Mouse (Mus musculus) embryonic facial prominence, embryonic 10.5 days (tissue): ENCODE data around the gene Hpn. TPM values are rescaled to one million over a fixed set of nuclear protein-coding genes. Genes with fewer than 3 reads are reported as not detected.

Source experiments
- DNase-seq: peaks from one replicate; pipeline ENCODE4 v3.0.0-alpha.2; 2017; ENCODE audit warnings: low spot score
- H3K27ac ChIP-seq: fragments of 300-500 bp; sonication (generic); replicated peaks from 2 replicates; pipeline ENCODE4 v1.5.1; 2016; ENCODE audit warnings: mild to moderate bottlenecking
- H3K27me3 ChIP-seq: fragments of 300-500 bp; sonication (generic); replicated peaks from 2 replicates; pipeline ENCODE4 v1.6.1; 2016; ENCODE audit warnings: low read depth, mild to moderate bottlenecking; ENCODE audit not compliant: poor library complexity, severe bottlenecking
- H3K36me3 ChIP-seq: fragments of 300-500 bp; sonication (generic); replicated peaks from 2 replicates; pipeline ENCODE4 v1.6.1; 2016; ENCODE audit warnings: mild to moderate bottlenecking, moderate library complexity
- H3K4me1 ChIP-seq: fragments of 300-500 bp; sonication (generic); 2 replicates; pipeline ENCODE4 v1.6.1; 2016
- H3K4me3 ChIP-seq: fragments of 300-500 bp; sonication (generic); 2 replicates; pipeline ENCODE4 v1.5.1; 2016; ENCODE audit warnings: mild to moderate bottlenecking, moderate library complexity
- H3K9me3 ChIP-seq: fragments of 300-500 bp; sonication (generic); 2 replicates; pipeline ENCODE4 v1.6.1; 2016; ENCODE audit warnings: mild to moderate bottlenecking
- WGBS: fragments of 180-500 bp; shearing (Covaris S2); methylation state at CpG from one replicate; pipeline ENCODE4 v1.1.7; 2016; 5-methylcytosine and 5-hydroxymethylcytosine counted together
- polyA plus RNA-seq: library from polyadenylated mRNA; unstranded; fragments of >200 nt; fragmentation: Nextera tagmentation; extraction: Ambion mirVana; gene quantifications from 2 replicates; pipeline ENCODE4 v1.2.1, GENCODE M21; 2016

The Hpn gene
- polyA plus RNA-seq, 1 experiment from 2014 or later = 4.0 TPM

- Histone ChIP-seq H3K4me1 (peaks cover 18% of the 10 kb centered on the region), H3K27ac (peak overlapping the region; percentile 30; the same call in 1 of the 2 replicates), H3K4me3 (no peak overlapping the region), H3K9me3 (no peaks in the 10 kb centered on the region), H3K27me3 (no peaks in the 10 kb centered on the region), H3K36me3 (no peaks in the 10 kb centered on the region)
- 54% methylated on average over 9 of the region's 9 CpGs for WGBS
- no peak for DNase-seq
Measured at GRCm38 (mm10) chr7:31072326-31072725, 42.8 kb downstream of the Hpn start.

GRCm38 (mm10) chr7:31070324-31070723, 44.8 kb downstream of the Hpn start:
- WGBS = 88% methylated on average over 6 of the region's 6 CpGs
- Histone ChIP-seq H3K36me3 (no peaks in the 10 kb centered on the region), H3K4me3 (no peak overlapping the region), H3K27me3 (no peaks in the 10 kb centered on the region), H3K4me1 (peaks cover 11% of the 10 kb centered on the region), H3K27ac (no peak overlapping the region), H3K9me3 (no peaks in the 10 kb centered on the region)
- no peak for DNase-seq

GRCm38 (mm10) chr7:31069491-31069890, 45.6 kb downstream of the Hpn start:
- DNase-seq = no peak
- Histone ChIP-seq H3K27me3 (no peaks in the 10 kb centered on the region), H3K9me3 (no peaks in the 10 kb centered on the region), H3K27ac (no peak overlapping the region), H3K4me1 (peaks cover 11% of the 10 kb centered on the region), H3K4me3 (no peak overlapping the region), H3K36me3 (no peaks in the 10 kb centered on the region)
- 88% methylated on average over 14 of the region's 14 CpGs for WGBS

GRCm38 (mm10) chr7:31067836-31068235, 47.3 kb downstream of the Hpn start:
- H3K27ac ChIP-seq = no peak overlapping the region

GRCm38 (mm10) chr7:31063074-31063560, 52.0 kb downstream of the Hpn start:
- WGBS = 89% methylated on average over 12 of the region's 12 CpGs
- Histone ChIP-seq H3K27ac (no peak overlapping the region), H3K27me3 (no peaks in the 10 kb centered on the region), H3K9me3 (no peaks in the 10 kb centered on the region), H3K36me3 (no peaks in the 10 kb centered on the region), H3K4me1 (peaks cover 19% of the 10 kb centered on the region), H3K4me3 (no peak overlapping the region)
- no peak for DNase-seq

More at GRCm38 (mm10) chr7:31067836-31068235, 47.3 kb downstream of the Hpn start:
- H3K27me3 ChIP-seq = no peaks in the 10 kb centered on the region
- 49% methylated on average over 5 of the region's 5 CpGs for WGBS
- no peak for DNase-seq
- no peaks in the 10 kb centered on the region for H3K9me3 ChIP-seq
- H3K4me3 ChIP-seq = no peak overlapping the region
- no peaks in the 10 kb centered on the region for H3K36me3 ChIP-seq
- peaks cover 11% of the 10 kb centered on the region for H3K4me1 ChIP-seq

- no peak for DNase-seq
- no peaks in the 10 kb centered on the region for H3K9me3 ChIP-seq
- H3K4me3 ChIP-seq = peak overlapping the region; percentile 15; the same call in 1 of the 2 replicates
- WGBS = 88% methylated on average over 7 of the region's 7 CpGs
- no peaks in the 10 kb centered on the region for H3K36me3 ChIP-seq
- peaks cover 18% of the 10 kb centered on the region for H3K4me1 ChIP-seq
- H3K27ac ChIP-seq = peak overlapping the region; percentile 60; the same call in 1 of the 2 replicates
- 0 out of 2 replicates have a peak, but pooled peaks cover under 1% of the 10 kb centered on the region for H3K27me3 ChIP-seq
Measured at GRCm38 (mm10) chr7:31060621-31061010, 54.5 kb downstream of the Hpn start.

- Histone ChIP-seq H3K27ac (peak overlapping the region; percentile 60), H3K36me3 (no peaks in the 10 kb centered on the region), H3K27me3 (peaks cover 6% of the 10 kb centered on the region), H3K9me3 (no peaks in the 10 kb centered on the region), H3K4me1 (peaks cover 24% of the 10 kb centered on the region), H3K4me3 (peak overlapping the region; percentile 15; the same call in 1 of the 2 replicates)
- 60% methylated on average over 11 of the region's 11 CpGs for WGBS
- no peak for DNase-seq
Measured at GRCm38 (mm10) chr7:31059919-31060620, 55.0 kb downstream of the Hpn start.

- peaks cover 16% of the 10 kb centered on the region for H3K27me3 ChIP-seq
- no peak within 1 kb of the TSS for H3K4me3 ChIP-seq
- DNase-seq = peak; percentile 88
- H3K36me3 ChIP-seq = no peaks in the 10 kb centered on the region
- H3K27ac ChIP-seq = peak within 1 kb of the TSS; percentile 60
- 2% methylated on average over 2 of the region's 2 CpGs for WGBS
- H3K9me3 ChIP-seq = no peaks in the 10 kb centered on the region
- H3K4me1 ChIP-seq = peaks cover 33% of the 10 kb centered on the region
Measured at GRCm38 (mm10) chr7:31059108-31059507, 56.0 kb downstream of the Hpn start, which contains the start of gene Lgi4. Gene Lgi4, plus strand, starts transcription at chr7:31059342.

GRCm38 (mm10) chr7:31058211-31058610, 56.9 kb downstream of the Hpn start:
- DNase-seq = no peak
- Histone ChIP-seq H3K27ac (no peak overlapping the region), H3K9me3 (no peaks in the 10 kb centered on the region), H3K4me3 (no peak overlapping the region), H3K4me1 (peaks cover 42% of the 10 kb centered on the region), H3K27me3 (peaks cover 25% of the 10 kb centered on the region), H3K36me3 (no peaks in the 10 kb centered on the region)
- WGBS = 83% methylated on average over 6 of the region's 6 CpGs

GRCm38 (mm10) chr7:31057730-31058129, 57.4 kb downstream of the Hpn start:
- no peaks in the 10 kb centered on the region for H3K36me3 ChIP-seq
- DNase-seq = no peak
- peaks cover 47% of the 10 kb centered on the region for H3K4me1 ChIP-seq
- H3K27ac ChIP-seq = no peak overlapping the region
- H3K27me3 ChIP-seq = peaks cover 29% of the 10 kb centered on the region
- H3K4me3 ChIP-seq = no peak overlapping the region
- no peaks in the 10 kb centered on the region for H3K9me3 ChIP-seq
- WGBS = 71% methylated on average over 5 of the region's 5 CpGs

GRCm38 (mm10) chr7:31057071-31057470, 58.0 kb downstream of the Hpn start, which contains the start of gene Fxyd1:
Gene Fxyd1, minus strand, starts transcription at chr7:31057199.
- Histone ChIP-seq H3K27ac (0 out of 2 replicates have a peak within 1 kb of the TSS, but pooled peaks have one; percentile 74), H3K4me1 (peaks cover 54% of the 10 kb centered on the region), H3K27me3 (peaks cover 36% of the 10 kb centered on the region), H3K36me3 (no peaks in the 10 kb centered on the region), H3K4me3 (no peak within 1 kb of the TSS), H3K9me3 (no peaks in the 10 kb centered on the region)
- 73% methylated on average over 2 of the region's 2 CpGs for WGBS
- DNase-seq = no peak

GRCm38 (mm10) chr7:31056448-31056847, 58.6 kb downstream of the Hpn start:
- Histone ChIP-seq H3K4me1 (peaks cover 60% of the 10 kb centered on the region), H3K27ac (no peak overlapping the region), H3K27me3 (peaks cover 42% of the 10 kb centered on the region), H3K4me3 (no peak overlapping the region), H3K36me3 (no peaks in the 10 kb centered on the region), H3K9me3 (no peaks in the 10 kb centered on the region)
- 80% methylated on average over 7 of the region's 7 CpGs for WGBS
- no peak for DNase-seq

GRCm38 (mm10) chr7:31055883-31056282, 59.2 kb downstream of the Hpn start:
- Histone ChIP-seq H3K27ac (peak overlapping the region; percentile 74), H3K4me3 (peak overlapping the region; percentile 43; the same call in 1 of the 2 replicates), H3K36me3 (no peaks in the 10 kb centered on the region), H3K4me1 (peaks cover 66% of the 10 kb centered on the region), H3K9me3 (no peaks in the 10 kb centered on the region), H3K27me3 (peaks cover 48% of the 10 kb centered on the region)
- WGBS = 16% methylated on average over 3 of the region's 4 CpGs
- peak; percentile 17 for DNase-seq
